Mouse (Mus musculus): ENCODE data around the gene Guca1a. TPM values are rescaled to one million over a fixed set of nuclear protein-coding genes. Genes with fewer than 3 reads are reported as not detected.

Gene Guca1a
- total RNA-seq, 2 experiments from 2014 or later = 0.66 to 1.6 TPM

Other genes starting within 250 kb of the Guca1a start
- gene Mrps10, start 31.7 kb downstream of the Guca1a start, total RNA-seq (2021) = 10 to 100 TPM; 41.3 to 45.0 TPM
- gene Guca1b, start 15.2 kb downstream of the Guca1a start, total RNA-seq (2021) = under 1 TPM; 0.47 TPM
- under 1 TPM; 0.47 to 0.50 TPM for gene AI661453, start 36.0 kb upstream of the Guca1a start, total RNA-seq (2021)
- gene 1700001C19Rik, start 36.8 kb upstream of the Guca1a start, total RNA-seq (2021) = not detected
- 10 to 100 TPM in 1 of 2 experiments, 1 to 10 TPM in 1; 9.8 to 10.2 TPM for gene Taf8, start 101.7 kb upstream of the Guca1a start, total RNA-seq (2021)
- gene Ccnd3, start 104.5 kb upstream of the Guca1a start, total RNA-seq (2021) = 100 to 1,000 TPM in 1 of 2 experiments, 10 to 100 TPM in 1; 95.5 to 120 TPM
- gene Bysl, start 210.9 kb upstream of the Guca1a start, total RNA-seq (2021) = 10 to 100 TPM; 13.0 TPM
- gene Med20, start 211.0 kb upstream of the Guca1a start, total RNA-seq (2021) = 10 to 100 TPM; 14.7 to 15.5 TPM
- gene Gm20517, start 211.0 kb upstream of the Guca1a start, total RNA-seq (2021) = 1 to 10 TPM; 1.8 to 2.1 TPM
- gene Usp49, start 230.1 kb upstream of the Guca1a start, total RNA-seq (2021) = 1 to 10 TPM; 4.6 to 4.9 TPM